Mouse (Mus musculus): ENCODE data around the gene Foxred1. TPM values are rescaled to one million over a fixed set of nuclear protein-coding genes. Genes with fewer than 3 reads are reported as not detected.

The Foxred1 gene
- polyA plus RNA-seq, 2 experiments: 14.4 to 18.4 TPM

GRCm38 (mm10) chr9:35238915-35239571, 28.2 kb upstream of the Foxred1 start:
- no peaks in the 10 kb centered on the region for H3K9me3 ChIP-seq (ENCODE audit: control insufficient read depth, low read length)
- H3K4me2 ChIP-seq (ENCODE audit: low read depth): no peak overlapping the region
- H3K36me3 ChIP-seq (replicated peaks; ENCODE audit: control insufficient read depth, insufficient read depth, low read depth): no peaks in the 10 kb centered on the region; the same call in 1 of the 2 replicates
- DNase-seq (ENCODE audit: low read depth in 3 of 3, low spot score in 3 of 3) (no peak), ATAC-seq (ENCODE audit: insufficient read depth) (no peak)
- H3K4me3 ChIP-seq (ENCODE audit: insufficient read depth in 1 of 2, low read depth in 2 of 2, low read length in 2 of 2): no peak overlapping the region
- WGBS (ENCODE audit: insufficient replicate concordance): 58% methylated on average over 6 of the region's 6 CpGs
- no peak overlapping the region for H3K9ac ChIP-seq (replicated peaks)
- H3K4me1 ChIP-seq (replicated peaks; ENCODE audit: control insufficient read depth in 2 of 2, insufficient read depth in 2 of 2, low read length in 1 of 2): no peaks in the 10 kb centered on the region
- H3K27ac ChIP-seq: no peak overlapping the region
- TF ChIP-seq EP300 (IDR thresholded peaks at IDR 0.05; ENCODE audit: low read depth): no peak
- TF ChIP-seq CTCF (IDR thresholded peaks at IDR 0.05; ENCODE audit: low read depth): no peak
- no peaks in the 10 kb centered on the region for H3K27me3 ChIP-seq (ENCODE audit: control insufficient read depth, insufficient read depth, low read length)

- H3K4me2 ChIP-seq (ENCODE audit: low read depth): no peak overlapping the region
- no peaks in the 10 kb centered on the region for H3K9me3 ChIP-seq (ENCODE audit: control insufficient read depth, low read length)
- no peak overlapping the region for H3K27ac ChIP-seq
- no peaks in the 10 kb centered on the region; the same call in 1 of the 2 replicates for H3K36me3 ChIP-seq (replicated peaks; ENCODE audit: control insufficient read depth, insufficient read depth, low read depth)
- ATAC-seq (ENCODE audit: insufficient read depth) (no peak), DNase-seq (ENCODE audit: low read depth in 3 of 3, low spot score in 3 of 3) (no peak)
- H3K4me1 ChIP-seq (replicated peaks; ENCODE audit: control insufficient read depth in 2 of 2, insufficient read depth in 2 of 2, low read length in 1 of 2): no peaks in the 10 kb centered on the region
- H3K27me3 ChIP-seq (ENCODE audit: control insufficient read depth, insufficient read depth, low read length): no peaks in the 10 kb centered on the region
- H3K4me3 ChIP-seq (ENCODE audit: insufficient read depth in 1 of 2, low read depth in 2 of 2, low read length in 2 of 2): no peak overlapping the region
- H3K9ac ChIP-seq (replicated peaks): no peak overlapping the region
- TF ChIP-seq EP300 (IDR thresholded peaks at IDR 0.05; ENCODE audit: low read depth): no peak
- TF ChIP-seq CTCF (IDR thresholded peaks at IDR 0.05; ENCODE audit: low read depth): no peak
- WGBS (ENCODE audit: insufficient replicate concordance): 88% methylated on average over 1 of the region's 1 CpGs
These were observed 27.5 kb upstream of the Foxred1 start for GRCm38 (mm10) chr9:35238371-35238770.

- H3K4me2 ChIP-seq (ENCODE audit: low read depth): no peak overlapping the region
- no peak for DNase-seq (ENCODE audit: low read depth in 3 of 3, low spot score in 3 of 3)
- WGBS (ENCODE audit: insufficient replicate concordance): 76% methylated on average over 3 of the region's 3 CpGs
- H3K9me3 ChIP-seq (ENCODE audit: control insufficient read depth, low read length): no peaks in the 10 kb centered on the region
- H3K4me1 ChIP-seq (replicated peaks; ENCODE audit: control insufficient read depth in 2 of 2, insufficient read depth in 2 of 2, low read length in 1 of 2): no peaks in the 10 kb centered on the region
- no peak overlapping the region for H3K4me3 ChIP-seq (ENCODE audit: insufficient read depth in 1 of 2, low read depth in 2 of 2, low read length in 2 of 2)
- no peak overlapping the region for H3K9ac ChIP-seq (replicated peaks)
- no peak overlapping the region for H3K27ac ChIP-seq
- no peaks in the 10 kb centered on the region; the same call in 1 of the 2 replicates for H3K36me3 ChIP-seq (replicated peaks; ENCODE audit: control insufficient read depth, insufficient read depth, low read depth)
- no peak for TF ChIP-seq EP300 (IDR thresholded peaks at IDR 0.05; ENCODE audit: low read depth)
- no peak for TF ChIP-seq CTCF (IDR thresholded peaks at IDR 0.05; ENCODE audit: low read depth)
- ATAC-seq (ENCODE audit: insufficient read depth): no peak
- H3K27me3 ChIP-seq (ENCODE audit: control insufficient read depth, insufficient read depth, low read length): no peaks in the 10 kb centered on the region
These were observed 25.1 kb upstream of the Foxred1 start for GRCm38 (mm10) chr9:35235996-35236395.

GRCm38 (mm10) chr9:35228671-35229070, 17.8 kb upstream of the Foxred1 start:
- no peak overlapping the region for H3K27ac ChIP-seq
- H3K4me1 ChIP-seq (replicated peaks; ENCODE audit: control insufficient read depth in 2 of 2, insufficient read depth in 2 of 2, low read length in 1 of 2): no peaks in the 10 kb centered on the region
- no peak for DNase-seq (ENCODE audit: low read depth in 3 of 3, low spot score in 3 of 3)
- ATAC-seq (ENCODE audit: insufficient read depth): no peak
- no peak for TF ChIP-seq EP300 (IDR thresholded peaks at IDR 0.05; ENCODE audit: low read depth)
- no peak for TF ChIP-seq CTCF (IDR thresholded peaks at IDR 0.05; ENCODE audit: low read depth)
- no peaks in the 10 kb centered on the region for H3K27me3 ChIP-seq (ENCODE audit: control insufficient read depth, insufficient read depth, low read length)
- H3K4me3 ChIP-seq (ENCODE audit: insufficient read depth in 1 of 2, low read depth in 2 of 2, low read length in 2 of 2): no peak overlapping the region
- H3K9ac ChIP-seq (replicated peaks): no peak overlapping the region
- H3K4me2 ChIP-seq (ENCODE audit: low read depth): no peak overlapping the region
- no peaks in the 10 kb centered on the region for H3K36me3 ChIP-seq (replicated peaks; ENCODE audit: control insufficient read depth, insufficient read depth, low read depth)
- 70% methylated on average over 3 of the region's 3 CpGs for WGBS (ENCODE audit: insufficient replicate concordance)
- H3K9me3 ChIP-seq (ENCODE audit: control insufficient read depth, low read length): no peaks in the 10 kb centered on the region

GRCm38 (mm10) chr9:35223466-35223865, 12.6 kb upstream of the Foxred1 start:
- no peaks in the 10 kb centered on the region for H3K4me1 ChIP-seq (replicated peaks; ENCODE audit: control insufficient read depth in 2 of 2, insufficient read depth in 2 of 2, low read length in 1 of 2)
- no peaks in the 10 kb centered on the region for H3K27me3 ChIP-seq (ENCODE audit: control insufficient read depth, insufficient read depth, low read length)
- H3K4me2 ChIP-seq (ENCODE audit: low read depth): no peak overlapping the region
- no peak overlapping the region for H3K4me3 ChIP-seq (ENCODE audit: insufficient read depth in 1 of 2, low read depth in 2 of 2, low read length in 2 of 2)
- 90% methylated on average over 3 of the region's 3 CpGs for WGBS (ENCODE audit: insufficient replicate concordance)
- no peak for DNase-seq (ENCODE audit: low read depth in 3 of 3, low spot score in 3 of 3)
- no peak for ATAC-seq (ENCODE audit: insufficient read depth)
- H3K9me3 ChIP-seq (ENCODE audit: control insufficient read depth, low read length): no peaks in the 10 kb centered on the region
- no peak overlapping the region for H3K9ac ChIP-seq (replicated peaks)
- TF ChIP-seq CTCF (IDR thresholded peaks at IDR 0.05; ENCODE audit: low read depth) (no peak), EP300 (IDR thresholded peaks at IDR 0.05; ENCODE audit: low read depth) (no peak)
- H3K27ac ChIP-seq: no peak overlapping the region
- H3K36me3 ChIP-seq (replicated peaks; ENCODE audit: control insufficient read depth, insufficient read depth, low read depth): no peaks in the 10 kb centered on the region

All from liver, embryonic 14.5 days (tissue).